Mouse (Mus musculus) embryo, embryonic 10.5 days (tissue): ENCODE results near the gene Guca1a.
A peak's percentile ranks its signal among the peaks of the same experiment; 100 is the strongest.

Experiments
- DNase-seq: peaks from one replicate; pipeline ENCODE4 v3.0.0-alpha.2; 2015; ENCODE audit warnings: low spot score

Gene Guca1a

GRCm38 (mm10) chr17:47409897-47410861, 9.8 kb upstream of the Guca1a start:
- DNase-seq = peak; percentile 45

DNA sequence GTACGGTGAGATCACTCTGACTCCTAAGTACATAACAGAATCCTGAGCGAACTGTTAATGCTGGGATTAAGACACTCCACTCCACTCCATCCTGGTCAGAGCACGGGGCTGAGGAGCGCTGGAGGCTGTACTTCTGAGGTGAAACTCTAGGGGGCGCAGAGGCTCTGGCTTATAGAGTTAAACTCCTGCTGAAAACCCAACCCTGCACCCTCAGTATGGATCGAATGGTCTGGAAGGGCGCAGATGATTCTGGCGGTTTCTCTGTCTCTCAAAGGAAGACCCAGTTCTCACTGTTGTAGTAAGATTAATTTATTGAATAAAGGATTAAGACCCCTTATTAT, 8.1 kb upstream of the Guca1a start:
- DNase-seq = peak; percentile 84

- no peak for DNase-seq
Observed at GRCm38 (mm10) chr17:47407717-47408557, 7.6 kb upstream of the Guca1a start.

DNA sequence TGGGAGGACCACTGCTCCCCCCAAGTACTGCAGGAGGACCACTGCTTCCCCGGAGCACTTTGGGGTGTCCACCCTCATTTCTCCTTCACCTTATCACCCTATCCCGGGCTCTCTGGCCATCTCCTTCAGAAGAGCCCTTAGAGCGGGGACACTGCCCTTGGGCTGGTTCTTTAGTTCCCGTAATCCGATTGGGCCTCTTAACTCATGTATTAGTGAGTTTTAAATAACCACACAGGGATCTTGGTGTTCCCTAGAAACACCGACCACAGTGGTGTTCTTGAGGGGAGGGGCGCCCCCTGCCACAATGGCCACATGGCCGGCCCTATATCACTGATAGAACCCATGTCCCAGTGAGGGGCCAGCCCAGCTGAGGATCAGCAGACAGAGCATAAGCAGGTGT, 1.3 kb downstream of the Guca1a start:
- DNase-seq = no peak

DNA sequence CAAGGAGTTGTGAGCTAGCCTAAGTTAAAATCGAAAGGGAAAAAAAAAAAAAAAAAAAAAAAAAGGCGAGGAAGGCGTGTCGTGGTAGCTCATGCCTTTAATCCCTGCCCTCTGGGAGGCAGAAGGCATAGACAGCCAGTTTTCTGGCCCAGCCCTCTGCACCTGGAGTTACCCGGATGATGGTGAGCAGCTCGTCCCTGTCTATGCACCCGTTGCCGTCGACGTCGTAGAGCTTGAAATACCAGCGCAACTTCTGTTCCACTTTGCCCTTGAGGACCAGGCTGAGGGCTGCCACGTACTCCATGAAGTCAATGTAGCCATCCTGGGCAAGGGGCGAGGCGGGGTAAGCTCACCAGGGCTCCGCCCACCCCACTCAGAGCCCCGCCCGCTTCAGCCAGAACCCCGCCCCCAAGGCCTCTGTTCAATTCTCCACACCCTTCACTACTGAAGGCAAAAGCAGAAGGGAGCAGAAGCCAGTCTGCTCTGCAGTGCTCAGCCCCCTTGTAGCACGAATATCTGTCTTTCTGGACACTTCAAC, 4.9 kb downstream of the Guca1a start:
- DNase-seq = peak; percentile 76

- DNase-seq = peak; percentile 9
Observed at GRCm38 (mm10) chr17:47394223-47394869, 6.0 kb downstream of the Guca1a start.

GRCm38 (mm10) chr17:47386649-47387048, 13.7 kb downstream of the Guca1a start:
- DNase-seq = peak; percentile 63

DNA sequence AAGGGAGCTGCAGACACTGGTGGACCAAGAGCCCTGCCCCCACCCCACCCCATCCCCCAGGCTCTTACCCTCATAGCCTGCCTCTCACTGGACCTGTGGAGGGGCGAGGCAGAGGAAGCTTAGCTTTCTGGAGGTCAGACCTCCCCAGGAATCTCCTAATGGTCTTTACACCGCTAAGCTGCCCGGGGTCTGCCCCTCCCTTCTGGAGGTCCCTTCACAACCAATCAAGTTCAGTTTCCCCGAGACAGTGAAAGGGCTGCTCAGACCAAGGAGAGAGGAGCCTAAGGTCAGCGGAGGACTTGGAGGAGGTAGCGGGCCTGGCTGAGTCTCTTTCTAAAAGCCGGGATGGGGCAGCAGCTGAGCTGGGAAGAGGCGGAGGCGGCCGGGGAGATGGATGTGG, 15.2 kb downstream of the Guca1a start, which contains the start of gene Guca1b:
Guca1b (plus strand) TSS at position 249 of the 400 bp plus-strand sequence.
- DNase-seq = peak; percentile 18

GRCm38 (mm10) chr17:47384064-47384463, 16.3 kb downstream of the Guca1a start:
- no peak for DNase-seq

DNA sequence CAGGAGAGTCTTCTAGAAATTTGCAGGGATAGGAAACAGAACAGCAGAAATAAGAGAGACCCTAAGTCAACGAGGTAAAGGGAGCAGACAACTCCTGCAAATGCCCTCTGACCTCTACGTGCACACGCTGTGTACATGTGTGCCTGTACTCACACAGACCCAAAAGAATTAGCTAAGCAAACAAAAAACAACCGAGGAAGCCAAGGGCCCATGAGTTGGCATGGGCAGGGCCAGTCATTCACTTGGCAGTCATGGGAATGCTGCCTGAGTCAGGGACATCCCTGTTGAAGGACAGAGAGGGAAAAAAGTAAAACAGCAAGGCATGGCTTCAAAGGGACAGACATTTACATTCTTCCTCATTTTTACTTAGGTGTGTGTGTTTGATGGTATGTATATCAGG, 17.1 kb downstream of the Guca1a start:
- DNase-seq = no peak

DNA sequence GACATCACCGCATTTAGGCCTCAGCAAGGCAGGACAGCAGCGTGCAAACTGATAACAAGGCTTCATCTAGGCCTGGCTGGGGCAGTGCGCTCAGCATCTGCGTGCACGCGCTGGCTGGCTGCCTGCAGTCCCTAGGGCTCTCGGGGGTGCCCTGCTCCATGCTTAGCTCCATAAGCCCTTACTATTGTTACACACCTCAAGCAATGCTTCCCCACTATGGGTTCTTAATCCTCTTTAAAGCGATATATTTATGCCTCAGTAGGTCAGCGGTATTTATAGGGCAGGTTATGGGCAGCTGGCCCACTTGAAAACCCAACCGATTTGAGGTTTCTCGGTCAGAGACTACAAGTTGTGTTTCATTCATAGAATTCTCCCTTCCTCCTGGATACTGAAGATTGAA, 18.5 kb downstream of the Guca1a start:
- no peak for DNase-seq

DNA sequence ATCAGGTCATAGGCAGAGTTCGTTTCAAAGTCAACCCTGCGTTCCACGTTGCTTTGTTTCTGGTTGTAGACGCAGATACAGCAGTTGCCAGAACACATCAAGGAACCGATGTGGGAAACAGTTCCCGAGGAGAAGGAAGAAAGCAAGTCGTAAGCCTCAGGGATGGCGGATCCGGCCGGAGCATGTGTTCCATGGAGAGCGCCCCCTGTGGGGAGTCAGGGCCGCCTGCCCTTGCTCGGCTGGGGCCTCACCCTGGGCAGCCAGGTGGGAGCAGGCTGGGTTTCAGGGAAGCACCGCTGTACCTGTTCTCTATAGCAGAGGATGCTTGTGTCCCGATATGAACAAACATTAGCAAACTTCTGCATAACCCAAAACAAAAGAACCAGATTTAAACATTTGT, 22.3 kb downstream of the Guca1a start:
- no peak for DNase-seq

DNA sequence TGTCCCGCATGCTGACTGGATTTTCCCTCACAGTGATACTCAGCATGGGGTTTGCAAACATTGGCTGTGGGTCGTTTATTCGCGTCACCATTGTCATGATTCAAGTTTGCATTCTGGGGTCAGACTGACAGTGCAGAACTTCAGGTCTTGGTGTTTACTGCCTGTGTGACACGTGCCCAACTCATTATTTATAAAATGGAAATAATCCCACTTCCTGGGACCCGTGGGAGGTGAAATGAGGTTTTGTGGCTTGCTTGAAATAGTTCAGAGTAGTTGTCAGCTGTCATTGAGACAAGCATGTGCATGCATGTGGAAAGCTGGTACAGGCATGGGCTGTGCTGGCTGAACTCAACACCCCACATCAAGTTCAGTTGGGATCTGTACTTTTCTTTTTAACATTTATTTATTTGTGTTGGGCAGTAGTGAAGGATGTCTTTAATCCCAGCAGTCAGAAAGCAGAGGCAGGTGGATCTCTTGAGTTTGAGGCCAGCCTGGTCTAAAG, 23.6 kb downstream of the Guca1a start:
- no peak for DNase-seq

DNA sequence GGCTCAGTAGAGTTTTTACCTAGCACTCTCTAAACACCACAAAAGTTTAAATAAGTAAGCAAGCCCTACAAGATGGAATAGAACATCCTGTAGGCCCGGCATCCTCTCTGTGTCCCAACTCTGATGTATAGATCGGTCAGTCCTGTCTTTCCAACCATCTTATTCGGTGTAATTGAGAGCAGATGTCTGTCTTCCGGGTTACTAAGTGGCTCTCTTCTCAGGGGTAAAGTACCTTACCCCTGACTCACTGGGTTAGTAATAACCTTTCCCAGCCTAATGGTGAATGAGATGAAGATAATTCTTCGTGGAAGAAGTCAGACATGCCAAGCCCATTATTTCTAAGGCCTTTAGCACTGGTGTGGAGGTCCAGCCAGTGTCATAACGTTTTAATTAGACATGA, 26.4 kb downstream of the Guca1a start:
- no peak for DNase-seq

- peak; percentile 87 for DNase-seq
Observed at GRCm38 (mm10) chr17:47371451-47371850, 28.9 kb downstream of the Guca1a start.

GRCm38 (mm10) chr17:47369087-47369443, 31.3 kb downstream of the Guca1a start:
- no peak for DNase-seq

DNA sequence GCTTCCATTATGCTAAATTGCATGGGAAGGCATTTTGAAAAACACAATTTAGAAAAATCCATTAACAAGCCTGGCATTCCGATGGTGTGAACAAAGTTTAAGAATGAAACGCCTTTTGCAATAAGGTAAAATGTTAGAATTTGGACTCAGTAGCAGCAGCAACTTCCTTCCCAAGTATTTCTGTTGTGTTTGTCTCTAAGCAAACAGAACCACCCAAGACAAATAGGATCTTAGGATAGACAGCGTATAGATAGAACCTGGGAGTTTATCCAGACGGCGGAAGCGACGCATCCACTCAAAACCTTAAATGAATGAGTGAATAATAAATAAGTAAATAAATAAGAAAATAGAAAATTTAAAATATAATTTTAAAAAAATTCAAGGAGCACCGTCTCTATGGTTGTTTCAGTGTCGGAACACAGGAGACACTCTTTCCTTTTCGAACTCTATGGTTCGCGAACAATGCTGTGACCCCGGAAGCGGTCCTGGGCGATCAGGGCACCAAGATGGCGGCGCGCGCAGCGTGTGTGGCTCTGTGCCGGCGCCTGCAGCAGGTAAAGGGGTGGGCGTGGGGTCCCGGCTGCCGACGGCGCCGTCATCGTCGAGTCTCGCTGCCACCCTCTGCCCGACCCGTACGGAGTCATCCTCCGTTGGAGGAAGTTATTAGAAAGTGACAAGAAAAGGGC, 31.8 kb downstream of the Guca1a start, which contains the start of gene Mrps10:
Mrps10 (plus strand) TSS at position 487 of the 686 bp plus-strand sequence.
- peak; percentile 97 for DNase-seq

DNA sequence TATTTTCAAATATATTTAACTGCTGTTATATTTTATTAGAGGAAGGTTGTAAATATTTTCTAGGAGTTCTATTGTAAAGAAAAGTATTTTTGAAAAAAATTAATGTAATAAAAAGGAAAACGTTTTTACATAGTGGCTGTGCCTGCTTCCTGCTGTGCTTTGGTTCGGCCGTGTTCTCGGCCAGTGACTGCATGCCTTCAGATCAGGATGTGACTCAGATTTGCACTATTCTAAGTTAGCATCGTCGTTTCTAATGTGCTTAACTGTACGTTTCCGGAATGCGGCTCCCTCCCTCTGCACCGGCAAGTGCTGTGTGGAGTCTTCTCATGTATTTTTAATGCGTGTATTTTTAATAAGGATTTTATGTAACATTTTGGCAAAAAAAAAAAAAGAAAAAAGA, 39.0 kb downstream of the Guca1a start:
- no peak for DNase-seq

GRCm38 (mm10) chr17:47359964-47360363, 40.4 kb downstream of the Guca1a start:
- peak; percentile 49 for DNase-seq

- DNase-seq = no peak
Observed at GRCm38 (mm10) chr17:47349721-47350319, 50.6 kb downstream of the Guca1a start.
